Mouse (Mus musculus) forebrain, embryonic 14.5 days (tissue): ENCODE results near the gene Arhgap36. TPM values are rescaled to one million over a fixed set of nuclear protein-coding genes. Genes with fewer than 3 reads are reported as not detected.

Source experiments
- polyA plus RNA-seq: library from polyadenylated mRNA; unstranded; fragments of >200 nt; fragmentation: Nextera tagmentation; extraction: Ambion mirVana; gene quantifications from 2 replicates; pipeline ENCODE4 v1.2.1, GENCODE M21; 2014

Arhgap36 gene
- polyA plus RNA-seq, 1 experiment from 2014 or later = 1.8 TPM

Other genes starting within 250 kb of the Arhgap36 start
- 9.6 and 9.9 TPM in 2 replicates for gene Enox2, start 175.7 kb upstream of the Arhgap36 start, polyA plus RNA-seq
- gene Olfr1320, start 208.4 kb downstream of the Arhgap36 start, polyA plus RNA-seq = not detected in 2 replicates